Mouse (Mus musculus) MEL (cell line): ENCODE results near the gene Znrf3. TPM values are rescaled to one million over a fixed set of nuclear protein-coding genes. Genes with fewer than 3 reads are reported as not detected.

Experiments
- DNase-seq: peaks from one replicate; pipeline ENCODE4 v3.0.0; 2011; ENCODE audit warnings: low read depth, low spot score
- H3K27ac ChIP-seq: 2 replicates; pipeline ENCODE4 v1.5.1; 2012; ENCODE audit warnings: low read depth, mild to moderate bottlenecking, control low read depth, low read length, moderate library complexity; ENCODE audit not compliant: control insufficient read depth
- H3K27me3 ChIP-seq, 2 experiments: fragments of 150-350 bp in 1 of 2; sonication (generic) in 1 of 2; 2 replicates each; pipeline ENCODE4 v1.6.1; 2012; ENCODE audit warnings: low read length in 2 of 2, mild to moderate bottlenecking in 2 of 2, improper control_type of control experiment in 1 of 2, moderate library complexity in 1 of 2; ENCODE audit not compliant: insufficient read depth in 2 of 2, control insufficient read depth in 1 of 2
- H3K36me3 ChIP-seq, 2 experiments: 2 replicates each; pipeline ENCODE4 v1.6.1; 2012 to 2014; ENCODE audit warnings: low read length in 2 of 2, improper control_type of control experiment in 1 of 2, inconsistent platforms in 1 of 2, mild to moderate bottlenecking in 1 of 2; ENCODE audit not compliant: insufficient read depth in 2 of 2, control insufficient read depth in 1 of 2
- H3K4me1 ChIP-seq, 2 experiments: fragments of 150-350 bp in 1 of 2; sonication (generic) in 1 of 2; 2 replicates each; pipeline ENCODE4 v1.6.1; 2012; ENCODE audit warnings: low read length in 2 of 2, improper control_type of control experiment in 1 of 2, mild to moderate bottlenecking in 1 of 2; ENCODE audit not compliant: insufficient read depth in 2 of 2, control insufficient read depth in 1 of 2
- H3K4me3 ChIP-seq, 2 experiments: fragments of 150-350 bp in 1 of 2; sonication (generic) in 1 of 2; 2 replicates each; pipeline ENCODE4 v1.5.1; 2012; ENCODE audit warnings: low read depth in 2 of 2, low read length in 2 of 2, mild to moderate bottlenecking in 2 of 2, moderate library complexity in 2 of 2, control low read depth in 1 of 2, improper control_type of control experiment in 1 of 2; ENCODE audit not compliant: control insufficient read depth in 1 of 2, insufficient read depth in 1 of 2
- H3K79me2 ChIP-seq: 2 replicates; pipeline ENCODE4 v1.6.1; 2012; ENCODE audit warnings: mild to moderate bottlenecking, low read length, moderate library complexity; ENCODE audit not compliant: control insufficient read depth, poor library complexity, insufficient read depth
- H3K9ac ChIP-seq: 2 replicates; pipeline ENCODE4 v1.6.1; 2012; ENCODE audit warnings: low read depth, mild to moderate bottlenecking, control low read depth, low read length, moderate library complexity; ENCODE audit not compliant: control insufficient read depth, poor library complexity, severe bottlenecking
- H3K9me3 ChIP-seq: fragments of 150-350 bp; sonication (generic); replicated peaks from 2 replicates; pipeline ENCODE4 v1.6.1; 2012; ENCODE audit warnings: mild to moderate bottlenecking, low read length, improper control_type of control experiment, moderate library complexity; ENCODE audit not compliant: insufficient read depth
- BHLHE40 ChIP-seq: IDR thresholded peaks from 2 replicates; pipeline ENCODE4 v1.6.1; 2012; ENCODE audit warnings: low read depth, mild to moderate bottlenecking, inconsistent platforms, low read length, improper control_type of control experiment, borderline replicate concordance
- CHD1 ChIP-seq: IDR thresholded peaks from 2 replicates; pipeline ENCODE4 v1.6.1; 2012; ENCODE audit warnings: low read depth, mild to moderate bottlenecking, inconsistent platforms, low read length, improper control_type of control experiment
- CTCF ChIP-seq, 3 experiments: IDR thresholded peaks in 2 of 3; conservative IDR thresholded peaks in 1 of 3; 2 replicates each; pipeline ENCODE4 v1.5.1; 2011 to 2012; ENCODE audit warnings: low read length in 3 of 3, low read depth in 2 of 3, mild to moderate bottlenecking in 2 of 3, improper control_type of control experiment in 1 of 3, inconsistent platforms in 1 of 3, mixed read lengths in 1 of 3, moderate library complexity in 1 of 3; ENCODE audit not compliant: control insufficient read depth in 1 of 3, insufficient read depth in 1 of 3, poor library complexity in 1 of 3, severe bottlenecking in 1 of 3
- E2F4 ChIP-seq: IDR thresholded peaks from 2 replicates; pipeline ENCODE4 v1.6.1; 2011; ENCODE audit warnings: low read depth, low read length, improper control_type of control experiment, borderline replicate concordance
- EP300 ChIP-seq, 2 experiments: IDR thresholded peaks; 2 replicates each; pipeline ENCODE4 v1.6.1; 2011; ENCODE audit warnings: improper control_type of control experiment in 2 of 2, low read length in 2 of 2, low read depth in 1 of 2, mild to moderate bottlenecking in 1 of 2
- ETS1 ChIP-seq: IDR thresholded peaks from 2 replicates; pipeline ENCODE4 v1.6.1; 2012; ENCODE audit warnings: low read depth, mild to moderate bottlenecking, inconsistent platforms, low read length, improper control_type of control experiment, moderate library complexity
- GATA1 ChIP-seq: IDR thresholded peaks from 2 replicates; pipeline ENCODE4 v1.6.1; 2011; ENCODE audit warnings: low read depth, low read length, improper control_type of control experiment
- HCFC1 ChIP-seq: IDR thresholded peaks from 2 replicates; pipeline ENCODE4 v1.6.1; 2012; ENCODE audit warnings: low read depth, mild to moderate bottlenecking, inconsistent platforms, low read length, improper control_type of control experiment, moderate library complexity
- MAFK ChIP-seq: IDR thresholded peaks from 2 replicates; pipeline ENCODE4 v1.6.1; 2011; ENCODE audit warnings: low read depth, mild to moderate bottlenecking, low read length, improper control_type of control experiment, borderline replicate concordance
- MAZ ChIP-seq: IDR thresholded peaks from 2 replicates; pipeline ENCODE4 v1.6.1; 2012; ENCODE audit warnings: low read depth, mild to moderate bottlenecking, inconsistent platforms, low read length, improper control_type of control experiment
- MXI1 ChIP-seq: IDR thresholded peaks from 2 replicates; pipeline ENCODE4 v1.6.1; 2011; ENCODE audit warnings: mild to moderate bottlenecking, low read depth, low read length, improper control_type of control experiment
- MYC ChIP-seq: IDR thresholded peaks from 2 replicates; pipeline ENCODE4 v1.6.1; 2011; ENCODE audit warnings: low read depth, mild to moderate bottlenecking, low read length, improper control_type of control experiment, moderate library complexity
- NELFE ChIP-seq: IDR thresholded peaks from 2 replicates; pipeline ENCODE4 v1.6.1; 2011; ENCODE audit warnings: low read depth, low read length, improper control_type of control experiment
- NRF1 ChIP-seq: IDR thresholded peaks from 2 replicates; pipeline ENCODE4 v1.6.1; 2014; ENCODE audit warnings: low read depth, mild to moderate bottlenecking, inconsistent platforms, low read length, improper control_type of control experiment, moderate library complexity; ENCODE audit not compliant: poor library complexity, insufficient read depth, severe bottlenecking
- POLR2A ChIP-seq, 2 experiments: IDR thresholded peaks; 2 replicates each; pipeline ENCODE4 v1.6.1; 2011 to 2012; ENCODE audit warnings: low read length in 2 of 2, mild to moderate bottlenecking in 2 of 2, control low read depth in 1 of 2, improper control_type of control experiment in 1 of 2, low read depth in 1 of 2, moderate library complexity in 1 of 2; ENCODE audit not compliant: control insufficient read depth in 1 of 2, insufficient read depth in 1 of 2, poor library complexity in 1 of 2
- RAD21 ChIP-seq: IDR thresholded peaks from 2 replicates; pipeline ENCODE4 v1.6.1; 2011; ENCODE audit warnings: mild to moderate bottlenecking, low read depth, low read length, improper control_type of control experiment
- RCOR1 ChIP-seq: IDR thresholded peaks from 2 replicates; pipeline ENCODE4 v1.6.1; 2012; ENCODE audit warnings: low read depth, mild to moderate bottlenecking, inconsistent platforms, low read length, improper control_type of control experiment
- SIN3A ChIP-seq: IDR thresholded peaks from 2 replicates; pipeline ENCODE4 v1.6.1; 2012; ENCODE audit warnings: low read length, improper control_type of control experiment, inconsistent platforms
- SMC3 ChIP-seq: IDR thresholded peaks from 2 replicates; pipeline ENCODE4 v1.6.1; 2011; ENCODE audit warnings: low read depth, low read length, improper control_type of control experiment
- TCF12 ChIP-seq: IDR thresholded peaks from 2 replicates; pipeline ENCODE4 v1.6.1; 2014; ENCODE audit warnings: low read depth, mild to moderate bottlenecking, inconsistent platforms, low read length, improper control_type of control experiment, moderate library complexity
- UBTF ChIP-seq: IDR thresholded peaks from 2 replicates; pipeline ENCODE4 v1.6.1; 2012; ENCODE audit warnings: low read depth, mild to moderate bottlenecking, inconsistent platforms, low read length, improper control_type of control experiment, moderate library complexity, borderline replicate concordance; ENCODE audit not compliant: insufficient read depth
- USF1 ChIP-seq: IDR thresholded peaks from 2 replicates; pipeline ENCODE4 v1.6.1; 2014; ENCODE audit warnings: low read depth, mild to moderate bottlenecking, inconsistent platforms, low read length, improper control_type of control experiment, moderate library complexity
- ZC3H11A ChIP-seq: IDR thresholded peaks from 2 replicates; pipeline ENCODE4 v1.6.1; 2012; ENCODE audit warnings: low read depth, mild to moderate bottlenecking, inconsistent platforms, low read length, improper control_type of control experiment
- ZMIZ1 ChIP-seq: IDR thresholded peaks from 2 replicates; pipeline ENCODE4 v1.6.1; 2012; ENCODE audit warnings: low read depth, mild to moderate bottlenecking, inconsistent platforms, low read length, improper control_type of control experiment, moderate library complexity
- polyA plus RNA-seq, 2 experiments: library from polyadenylated mRNA; stranded (reverse) in 1 of 2; unstranded in 1 of 2; fragments of >175 nt in 1 of 2; fragments of >200 nt in 1 of 2; gene quantifications; 2 replicates each; pipeline versions ENCODE4 v1.2.1 to v1.2.4; 2012; ENCODE audit warnings: low replicate concordance in 2 of 2, low read depth in 1 of 2; ENCODE audit not compliant: insufficient read length in 2 of 2, insufficient read depth in 1 of 2, missing spikeins in 1 of 2
- total RNA-seq: library from RNA; depleted of rRNA; stranded (reverse); fragments of 300-350 nt; gene quantifications from 2 replicates; pipeline ENCODE4 v1.2.3, GENCODE M21; 2012

The Znrf3 gene
- total and polyA plus RNA-seq, 3 experiments = 9.0 to 9.2 TPM; not detected in 1

- no peak for DNase-seq
- Histone ChIP-seq H3K36me3 (no peaks in the 10 kb centered on the region), H3K9me3 (no peaks in the 10 kb centered on the region), H3K79me2 (no peaks in the 10 kb centered on the region), H3K27ac (no peak overlapping the region), H3K27me3 (no peaks in the 10 kb centered on the region), H3K4me1 (no peaks in the 10 kb centered on the region), H3K9ac (no peak overlapping the region), H3K4me3 (no peak overlapping the region)
- TF ChIP-seq MAFK (no peak), TCF12 (no peak), NRF1 (no peak), ZMIZ1 (no peak), BHLHE40 (no peak), POLR2A (IDR thresholded peaks at IDR 0.05; ENCODE audit: control insufficient read depth in 1 of 2, insufficient read depth in 1 of 2, low read depth in 1 of 2, low read length in 2 of 2, poor library complexity in 1 of 2) (no peak), SMC3 (no peak), CHD1 (no peak), NELFE (no peak), ZC3H11A (no peak), EP300 (IDR thresholded peaks at IDR 0.05; ENCODE audit: low read depth in 1 of 2, low read length in 2 of 2) (no peak), MXI1 (no peak), USF1 (no peak), RCOR1 (no peak), UBTF (no peak), RAD21 (no peak), MAZ (no peak)
Observed at GRCm38 (mm10) chr11:5478831-5479230, 34.2 kb upstream of the Znrf3 start.

GRCm38 (mm10) chr11:5478193-5478592, 33.5 kb upstream of the Znrf3 start:
- no peak overlapping the region for H3K27ac ChIP-seq
- no peaks in the 10 kb centered on the region for H3K9me3 ChIP-seq
- H3K4me3 ChIP-seq = no peak overlapping the region
- no peaks in the 10 kb centered on the region for H3K27me3 ChIP-seq
- no peak overlapping the region for H3K9ac ChIP-seq
- H3K36me3 ChIP-seq = no peaks in the 10 kb centered on the region
- H3K4me1 ChIP-seq = no peaks in the 10 kb centered on the region
- no peak for DNase-seq
- no peaks in the 10 kb centered on the region for H3K79me2 ChIP-seq
- TF ChIP-seq POLR2A (IDR thresholded peaks at IDR 0.05; ENCODE audit: control insufficient read depth in 1 of 2, insufficient read depth in 1 of 2, low read depth in 1 of 2, low read length in 2 of 2, poor library complexity in 1 of 2) (no peak), CTCF (IDR thresholded peaks at IDR 0.05 in 2 of 3, conservative IDR thresholded peaks at IDR 0.05 in 1 of 3; ENCODE audit: control insufficient read depth in 1 of 3, insufficient read depth in 1 of 3, low read depth in 2 of 3, low read length in 3 of 3, poor library complexity in 1 of 3, severe bottlenecking in 1 of 3) (no peak), ETS1 (no peak), HCFC1 (no peak), EP300 (IDR thresholded peaks at IDR 0.05; ENCODE audit: low read depth in 1 of 2, low read length in 2 of 2) (no peak), MAZ (no peak), MAFK (no peak), MYC (no peak), MXI1 (no peak), RCOR1 (no peak), RAD21 (no peak), CHD1 (no peak), GATA1 (no peak), SIN3A (no peak), E2F4 (no peak), ZMIZ1 (no peak), UBTF (no peak)
